Mouse (Mus musculus): ENCODE measurements at regions not wholly inside any gene's neighbourhood (a gene's known extent, or its start where the extent isn't known, plus 50 kb on each side); places are given as distances from the start of the nearest gene placed in this dataset.

DNA sequence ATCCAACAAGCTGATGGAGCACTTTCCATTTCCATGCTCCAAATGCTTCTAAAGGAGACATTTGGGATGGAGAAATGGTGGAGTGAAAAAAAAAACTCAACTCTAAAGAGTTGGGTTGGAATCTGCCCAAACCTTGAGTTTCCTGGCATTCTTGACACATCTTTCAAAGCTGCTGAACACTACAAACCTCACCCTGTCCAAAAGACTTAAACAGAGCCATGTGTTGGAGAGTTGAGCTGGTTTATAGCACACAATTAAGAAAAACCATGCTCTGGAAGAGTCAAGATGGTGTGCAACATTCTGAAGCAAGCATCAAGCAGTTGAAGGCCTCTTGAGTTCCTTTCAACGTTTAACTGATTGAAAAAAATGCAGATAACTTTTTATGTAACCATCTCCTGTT lies 525.7 kb upstream of the Gulo start:
- Histone ChIP-seq H3K9me3 (ENCODE audit: control insufficient read depth, low read length) (no peaks in the 10 kb centered on the region), H3K9ac (ENCODE audit: low read depth, low read length) (no peak overlapping the region), H3K27me3 (ENCODE audit: control insufficient read depth, insufficient read depth, low read length) (no peaks in the 10 kb centered on the region), H3K4me3 (ENCODE audit: low read depth, low read length) (no peak overlapping the region), H3K4me1 (replicated peaks; ENCODE audit: control insufficient read depth, insufficient read depth, low read length) (no peaks in the 10 kb centered on the region), H3K36me3 (ENCODE audit: control insufficient read depth, insufficient read depth, low read length) (no peaks in the 10 kb centered on the region), H3K27ac (ENCODE audit: low read depth, low read length) (no peak overlapping the region), H3K4me2 (replicated peaks; ENCODE audit: low read depth, low read length) (no peak overlapping the region)
- 60% methylated on average over 1 of the region's 1 CpGs for WGBS
- ATAC-seq (ENCODE audit: low FRiP score): no peak
- DNase-seq (ENCODE audit: low spot score): no peak

DNA sequence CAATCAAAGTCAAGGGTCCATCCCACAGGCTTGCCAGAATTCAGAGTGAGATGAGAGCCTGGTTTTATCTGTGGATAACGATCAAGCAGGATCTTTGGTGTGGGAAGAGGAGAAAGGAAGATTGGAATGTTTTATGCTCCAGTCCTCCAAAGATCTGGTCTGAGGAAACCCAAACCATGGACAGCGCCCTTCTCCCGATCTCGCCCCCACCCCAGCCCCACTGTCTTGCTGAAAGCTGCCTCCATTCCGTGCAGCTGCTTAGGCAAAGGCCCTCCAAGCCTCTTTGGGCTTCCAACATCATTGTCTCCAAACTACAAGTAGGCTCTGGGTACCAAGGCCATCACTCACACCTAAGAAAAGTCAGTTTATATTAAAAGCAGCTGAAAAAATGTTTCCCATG lies 519.1 kb upstream of the Gulo start:
- Histone ChIP-seq H3K4me1 (replicated peaks; ENCODE audit: control insufficient read depth, insufficient read depth, low read length) (no peaks in the 10 kb centered on the region), H3K4me2 (replicated peaks; ENCODE audit: low read depth, low read length) (no peak overlapping the region), H3K36me3 (ENCODE audit: control insufficient read depth, insufficient read depth, low read length) (no peaks in the 10 kb centered on the region), H3K27ac (ENCODE audit: low read depth, low read length) (no peak overlapping the region), H3K4me3 (ENCODE audit: low read depth, low read length) (no peak overlapping the region), H3K9me3 (ENCODE audit: control insufficient read depth, low read length) (no peaks in the 10 kb centered on the region), H3K27me3 (ENCODE audit: control insufficient read depth, insufficient read depth, low read length) (no peaks in the 10 kb centered on the region), H3K9ac (ENCODE audit: low read depth, low read length) (no peak overlapping the region)
- WGBS: 47% methylated on average over 5 of the region's 5 CpGs
- DNase-seq (ENCODE audit: low spot score) (peak; percentile 25), ATAC-seq (ENCODE audit: low FRiP score) (no peak)

GRCm38 (mm10) chr14:66527061-66527460 lies 518.1 kb upstream of the Gulo start:
- ATAC-seq (ENCODE audit: low FRiP score) (no peak), DNase-seq (ENCODE audit: low spot score) (no peak)
- H3K9me3 ChIP-seq (ENCODE audit: control insufficient read depth, low read length): no peaks in the 10 kb centered on the region
- H3K4me3 ChIP-seq (ENCODE audit: low read depth, low read length): no peak overlapping the region
- no peak overlapping the region for H3K4me2 ChIP-seq (replicated peaks; ENCODE audit: low read depth, low read length)
- peaks cover 3% of the 10 kb centered on the region; the same call in 1 of the 2 replicates for H3K4me1 ChIP-seq (replicated peaks; ENCODE audit: control insufficient read depth, insufficient read depth, low read length)
- no peak overlapping the region for H3K27ac ChIP-seq (ENCODE audit: low read depth, low read length)
- H3K27me3 ChIP-seq (ENCODE audit: control insufficient read depth, insufficient read depth, low read length): no peaks in the 10 kb centered on the region
- no peaks in the 10 kb centered on the region for H3K36me3 ChIP-seq (ENCODE audit: control insufficient read depth, insufficient read depth, low read length)
- no peak overlapping the region for H3K9ac ChIP-seq (ENCODE audit: low read depth, low read length)
- WGBS: 76% methylated on average over 6 of the region's 6 CpGs

- no peak overlapping the region for H3K4me3 ChIP-seq (ENCODE audit: low read depth, low read length)
- DNase-seq (ENCODE audit: low spot score) (peak; percentile 13), ATAC-seq (ENCODE audit: low FRiP score) (no peak)
- H3K27ac ChIP-seq (ENCODE audit: low read depth, low read length): peak overlapping the region; percentile 27; the same call in 1 of the 2 replicates
- H3K9ac ChIP-seq (ENCODE audit: low read depth, low read length): 0 out of 2 replicates have a peak overlapping the region, but pooled peaks have one; percentile 25
- no peak overlapping the region for H3K4me2 ChIP-seq (replicated peaks; ENCODE audit: low read depth, low read length)
- no peaks in the 10 kb centered on the region for H3K9me3 ChIP-seq (ENCODE audit: control insufficient read depth, low read length)
- peaks cover 5% of the 10 kb centered on the region; the same call in 1 of the 2 replicates for H3K4me1 ChIP-seq (replicated peaks; ENCODE audit: control insufficient read depth, insufficient read depth, low read length)
- H3K27me3 ChIP-seq (ENCODE audit: control insufficient read depth, insufficient read depth, low read length): no peaks in the 10 kb centered on the region
- no peaks in the 10 kb centered on the region for H3K36me3 ChIP-seq (ENCODE audit: control insufficient read depth, insufficient read depth, low read length)
- WGBS: 73% methylated on average over 6 of the region's 6 CpGs
These were observed 513.9 kb upstream of the Gulo start for GRCm38 (mm10) chr14:66522856-66523400.

DNA sequence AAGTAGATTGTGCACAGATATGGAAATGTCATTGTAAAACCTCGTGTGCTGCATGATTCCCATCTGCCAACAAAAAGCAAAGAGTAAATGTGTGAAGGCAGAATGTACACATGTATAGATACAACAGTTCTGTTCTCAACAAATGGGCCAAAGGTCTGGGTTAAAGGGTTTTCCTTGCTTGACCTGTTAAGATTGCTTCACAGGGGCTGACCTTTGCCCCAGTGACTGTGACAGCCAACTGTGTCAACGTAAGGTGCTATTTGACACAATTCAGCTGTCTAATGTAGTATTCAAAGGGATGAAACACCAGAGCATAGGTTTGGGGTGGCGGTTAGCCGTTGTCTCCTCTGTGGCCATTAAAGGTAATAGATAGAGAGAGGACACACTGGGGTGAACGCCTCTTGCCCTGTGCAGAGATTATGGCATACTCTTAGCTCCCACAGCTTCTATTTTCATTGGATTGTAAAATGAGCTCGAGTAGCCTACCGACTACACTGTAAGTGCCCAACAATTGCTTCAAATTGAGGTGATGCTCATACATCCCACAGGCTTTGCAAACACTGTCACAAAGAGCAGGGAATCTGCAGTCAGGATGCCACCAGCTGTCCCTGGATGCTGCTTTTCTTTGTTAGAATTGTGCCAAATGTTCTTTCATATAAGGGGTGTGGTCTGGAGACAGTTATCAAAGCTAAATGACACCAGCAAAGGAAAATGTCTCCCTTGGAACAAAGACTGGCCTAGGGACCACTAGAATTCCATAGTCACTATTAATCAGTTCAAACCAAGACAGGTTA lies 513.0 kb upstream of the Gulo start:
- WGBS: 52% methylated on average over 7 of the region's 7 CpGs
- ATAC-seq (ENCODE audit: low FRiP score) (no peak), DNase-seq (ENCODE audit: low spot score) (no peak)
- no peak overlapping the region for H3K9ac ChIP-seq (ENCODE audit: low read depth, low read length)
- 0 out of 2 replicates have a peak overlapping the region, but pooled peaks have one; percentile 42 for H3K27ac ChIP-seq (ENCODE audit: low read depth, low read length)
- no peaks in the 10 kb centered on the region for H3K36me3 ChIP-seq (ENCODE audit: control insufficient read depth, insufficient read depth, low read length)
- H3K9me3 ChIP-seq (ENCODE audit: control insufficient read depth, low read length): no peaks in the 10 kb centered on the region
- no peak overlapping the region for H3K4me2 ChIP-seq (replicated peaks; ENCODE audit: low read depth, low read length)
- peaks cover 5% of the 10 kb centered on the region; the same call in 1 of the 2 replicates for H3K4me1 ChIP-seq (replicated peaks; ENCODE audit: control insufficient read depth, insufficient read depth, low read length)
- H3K4me3 ChIP-seq (ENCODE audit: low read depth, low read length): no peak overlapping the region
- no peaks in the 10 kb centered on the region for H3K27me3 ChIP-seq (ENCODE audit: control insufficient read depth, insufficient read depth, low read length)

GRCm38 (mm10) chr14:66516770-66517169 lies 507.8 kb upstream of the Gulo start:
- no peaks in the 10 kb centered on the region for H3K4me1 ChIP-seq (replicated peaks; ENCODE audit: control insufficient read depth, insufficient read depth, low read length)
- no peak for ATAC-seq (ENCODE audit: low FRiP score)
- no peak overlapping the region for H3K9ac ChIP-seq (ENCODE audit: low read depth, low read length)
- DNase-seq (ENCODE audit: low spot score): no peak
- no peak overlapping the region for H3K4me3 ChIP-seq (ENCODE audit: low read depth, low read length)
- no peaks in the 10 kb centered on the region for H3K36me3 ChIP-seq (ENCODE audit: control insufficient read depth, insufficient read depth, low read length)
- WGBS: 89% methylated on average over 3 of the region's 3 CpGs
- no peaks in the 10 kb centered on the region for H3K27me3 ChIP-seq (ENCODE audit: control insufficient read depth, insufficient read depth, low read length)
- no peak overlapping the region for H3K4me2 ChIP-seq (replicated peaks; ENCODE audit: low read depth, low read length)
- H3K9me3 ChIP-seq (ENCODE audit: control insufficient read depth, low read length): no peaks in the 10 kb centered on the region
- H3K27ac ChIP-seq (ENCODE audit: low read depth, low read length): no peak overlapping the region

- ATAC-seq (ENCODE audit: low FRiP score) (no peak), DNase-seq (ENCODE audit: low spot score) (no peak)
- Histone ChIP-seq H3K9me3 (ENCODE audit: control insufficient read depth, low read length) (no peaks in the 10 kb centered on the region), H3K9ac (ENCODE audit: low read depth, low read length) (no peak overlapping the region), H3K27me3 (ENCODE audit: control insufficient read depth, insufficient read depth, low read length) (no peaks in the 10 kb centered on the region), H3K27ac (ENCODE audit: low read depth, low read length) (no peak overlapping the region), H3K4me2 (replicated peaks; ENCODE audit: low read depth, low read length) (no peak overlapping the region), H3K4me3 (ENCODE audit: low read depth, low read length) (no peak overlapping the region), H3K36me3 (ENCODE audit: control insufficient read depth, insufficient read depth, low read length) (no peaks in the 10 kb centered on the region), H3K4me1 (replicated peaks; ENCODE audit: control insufficient read depth, insufficient read depth, low read length) (no peaks in the 10 kb centered on the region)
- WGBS: 75% methylated on average over 5 of the region's 5 CpGs
These were observed 501.7 kb upstream of the Gulo start for GRCm38 (mm10) chr14:66510750-66511149.

- no peak overlapping the region for H3K4me2 ChIP-seq (replicated peaks; ENCODE audit: low read depth, low read length)
- H3K9me3 ChIP-seq (ENCODE audit: control insufficient read depth, low read length): no peaks in the 10 kb centered on the region
- H3K4me3 ChIP-seq (ENCODE audit: low read depth, low read length): no peak overlapping the region
- WGBS: 78% methylated on average over 1 of the region's 1 CpGs
- H3K9ac ChIP-seq (ENCODE audit: low read depth, low read length): no peak overlapping the region
- DNase-seq (ENCODE audit: low spot score) (no peak), ATAC-seq (ENCODE audit: low FRiP score) (no peak)
- no peaks in the 10 kb centered on the region for H3K4me1 ChIP-seq (replicated peaks; ENCODE audit: control insufficient read depth, insufficient read depth, low read length)
- no peaks in the 10 kb centered on the region for H3K27me3 ChIP-seq (ENCODE audit: control insufficient read depth, insufficient read depth, low read length)
- H3K27ac ChIP-seq (ENCODE audit: low read depth, low read length): no peak overlapping the region
- H3K36me3 ChIP-seq (ENCODE audit: control insufficient read depth, insufficient read depth, low read length): no peaks in the 10 kb centered on the region
These were observed 501.2 kb upstream of the Gulo start for GRCm38 (mm10) chr14:66510218-66510617.

- ATAC-seq (ENCODE audit: low FRiP score) (no peak), DNase-seq (ENCODE audit: low spot score) (no peak)
- 92% methylated on average over 7 of the region's 7 CpGs for WGBS
- Histone ChIP-seq H3K4me3 (ENCODE audit: low read depth, low read length) (no peak overlapping the region), H3K9ac (ENCODE audit: low read depth, low read length) (no peak overlapping the region), H3K27ac (ENCODE audit: low read depth, low read length) (no peak overlapping the region), H3K9me3 (ENCODE audit: control insufficient read depth, low read length) (no peaks in the 10 kb centered on the region), H3K36me3 (ENCODE audit: control insufficient read depth, insufficient read depth, low read length) (no peaks in the 10 kb centered on the region), H3K4me1 (replicated peaks; ENCODE audit: control insufficient read depth, insufficient read depth, low read length) (no peaks in the 10 kb centered on the region), H3K27me3 (ENCODE audit: control insufficient read depth, insufficient read depth, low read length) (no peaks in the 10 kb centered on the region), H3K4me2 (replicated peaks; ENCODE audit: low read depth, low read length) (no peak overlapping the region)
These were observed 500.7 kb upstream of the Gulo start for GRCm38 (mm10) chr14:66509706-66510105.

Measured in hindbrain, embryonic 11.5 days (tissue).